Mouse (Mus musculus): Measurements from ENCODE around the gene Ccdc87.
A peak's percentile ranks its signal among the peaks of the same experiment; 100 is the strongest.
"Not testable (repeated sequence)": the region's sequence is repeated elsewhere in the genome, so short reads cannot be mapped to it uniquely, and the experiment has no call there.

Ccdc87 gene

DNA sequence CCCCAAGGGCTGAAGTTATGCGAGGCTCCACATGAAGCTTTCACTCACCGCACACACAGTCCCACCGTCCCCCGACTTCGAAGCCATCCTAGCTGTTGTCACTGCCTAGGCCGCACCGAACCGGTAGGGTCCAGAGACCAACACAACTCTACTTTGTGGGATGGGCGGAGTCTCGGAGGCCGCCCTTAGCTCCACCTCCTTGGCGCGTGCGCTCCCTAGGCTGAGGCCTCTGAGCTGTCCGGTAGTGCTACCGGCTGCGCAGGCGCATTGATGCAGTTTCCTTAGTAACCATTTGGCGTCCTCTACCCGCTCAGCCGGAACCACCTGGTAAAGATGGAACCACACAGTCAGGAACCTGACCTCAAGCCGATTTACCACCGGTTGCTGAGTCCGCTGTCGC is at the start of gene Ccdc87, which contains the start of gene Ccs:
Ccdc87 (plus strand) TSS at position 218 of the 400 bp plus-strand sequence.
Ccs (minus strand) TSS at position 184 of the 400 bp plus-strand sequence.
- peak; percentile 94 for DNase-seq

- no peak for DNase-seq
These were observed 45.8 kb upstream of the Ccdc87 start for GRCm38 (mm10) chr19:4793281-4793830.

- DNase-seq: peak; percentile 98
These were observed 45.2 kb upstream of the Ccdc87 start, which contains the start of gene Rbm4 for GRCm38 (mm10) chr19:4793831-4794422. Rbm4 (minus strand) TSS chr19:4793901.

DNA sequence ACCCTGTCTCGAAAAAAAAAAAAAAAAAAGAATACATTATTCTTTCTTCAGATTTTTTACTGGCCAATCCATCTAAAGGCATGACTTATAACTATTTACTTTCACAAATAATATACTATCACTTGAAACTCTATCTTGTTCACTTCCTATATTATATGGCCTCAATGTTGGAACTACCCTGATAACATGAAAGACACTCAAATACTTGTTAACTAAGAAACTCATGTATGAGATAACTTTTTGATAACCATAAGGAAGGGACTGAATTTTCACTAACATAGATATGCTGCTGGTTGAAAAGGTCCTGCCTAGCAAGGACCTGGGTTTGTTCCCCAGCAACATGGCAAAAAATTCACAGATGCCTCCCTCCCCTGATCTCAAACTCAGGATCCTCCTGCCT is 43.2 kb upstream of the Ccdc87 start:
- no peak for DNase-seq

GRCm38 (mm10) chr19:4797846-4798245 is 41.3 kb upstream of the Ccdc87 start:
- DNase-seq: no peak

GRCm38 (mm10) chr19:4799083-4799482 is 40.1 kb upstream of the Ccdc87 start:
- no peak for DNase-seq

DNA sequence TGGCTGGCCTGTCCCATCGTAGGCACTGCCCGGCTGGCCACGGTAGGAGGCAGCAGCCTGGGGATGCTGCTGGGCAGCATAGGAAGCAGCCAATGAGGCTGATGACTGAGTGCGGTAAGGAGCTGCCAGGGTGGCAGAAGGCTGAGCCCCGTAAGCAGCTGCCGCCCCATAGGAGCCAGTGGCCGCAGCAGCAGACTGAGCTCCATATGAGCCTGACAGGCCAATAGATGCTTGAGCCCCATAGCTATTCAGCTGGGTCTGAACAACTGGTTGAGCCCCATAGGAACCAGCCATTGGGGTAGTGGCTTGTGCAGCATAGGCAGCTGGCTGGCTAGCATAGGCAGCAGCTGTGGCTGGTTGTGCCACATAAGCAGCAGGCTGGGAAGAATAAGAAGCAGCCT is 36.5 kb upstream of the Ccdc87 start:
- no peak for DNase-seq

GRCm38 (mm10) chr19:4803283-4803682 is 35.9 kb upstream of the Ccdc87 start:
- no peak for DNase-seq

DNA sequence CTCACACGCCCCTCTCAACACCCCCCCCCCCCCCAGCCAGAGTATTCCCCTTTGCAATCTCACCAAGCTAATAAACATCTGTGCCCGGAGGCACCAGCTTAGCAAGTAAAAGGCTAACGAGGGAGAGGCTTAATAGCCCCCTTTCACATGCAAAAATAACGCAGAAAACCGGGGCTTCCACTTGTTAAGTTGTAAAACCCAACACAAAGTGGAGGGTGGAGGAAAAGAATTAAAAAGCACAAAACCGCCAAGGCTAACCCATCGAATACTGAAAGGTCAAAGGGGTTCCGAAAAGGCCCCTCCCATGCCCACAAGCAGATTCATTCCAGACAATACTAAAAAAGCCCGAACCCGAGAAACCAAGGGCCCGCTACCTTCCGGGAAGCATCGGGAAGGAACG is 28.9 kb upstream of the Ccdc87 start:
- DNase-seq: no peak

DNA sequence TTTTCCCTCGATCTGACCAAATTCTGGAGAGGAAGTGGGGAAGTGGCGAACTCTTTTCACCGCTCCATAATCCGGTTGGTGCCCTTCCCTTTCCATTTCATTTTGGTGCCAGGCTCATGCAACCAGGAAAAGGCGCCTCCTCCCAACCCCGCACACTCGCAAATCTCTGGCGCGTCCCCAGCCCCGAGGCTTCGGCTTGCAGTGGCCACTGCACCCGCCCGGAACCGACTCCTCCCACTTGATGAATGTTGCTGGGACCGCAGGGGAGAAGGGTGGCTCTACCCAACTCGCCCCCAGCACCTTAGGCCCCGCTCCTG is 28.5 kb upstream of the Ccdc87 start:
- DNase-seq: no peak

DNA sequence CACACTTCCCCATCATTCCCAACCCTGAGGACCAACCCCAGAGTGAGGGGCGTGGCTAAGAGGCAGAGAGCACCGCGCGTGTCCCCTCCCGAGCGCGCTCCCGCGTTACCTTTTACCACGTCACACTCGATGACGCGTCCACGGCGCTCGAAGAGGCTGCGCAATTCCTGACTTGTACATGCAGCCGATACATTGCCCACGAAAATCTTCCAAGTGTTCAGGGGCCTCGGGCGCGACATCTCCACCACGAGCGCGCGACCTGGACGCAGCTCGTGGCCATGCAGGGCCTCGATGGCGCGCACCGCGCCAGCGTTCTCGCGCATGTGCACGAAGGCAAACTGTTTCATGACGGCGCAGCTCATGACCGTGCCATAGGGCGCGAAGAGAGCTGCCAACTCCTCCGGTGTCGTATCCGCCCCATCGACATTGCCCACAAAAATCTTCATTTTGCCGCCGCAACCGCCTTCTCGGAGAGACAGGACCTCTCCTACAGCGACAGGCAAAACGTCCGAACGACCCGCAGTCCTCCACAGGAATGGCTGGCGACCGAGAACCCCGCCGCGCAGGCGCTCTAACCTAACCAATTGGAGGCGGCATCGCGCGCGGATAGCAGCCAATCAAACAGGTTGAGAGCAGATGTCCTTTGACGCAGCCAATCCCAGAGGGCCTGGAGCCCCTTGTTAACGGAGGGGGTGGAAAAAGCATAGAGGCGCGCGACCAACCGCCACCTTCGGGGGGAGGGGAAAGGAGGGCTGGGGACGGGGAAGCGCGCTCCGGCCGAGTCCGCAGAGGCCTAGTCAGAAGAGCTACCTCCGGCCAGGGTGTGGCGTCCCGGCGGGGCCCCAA is 27.9 kb upstream of the Ccdc87 start, which contains the start of the genes Gm21992 and Rbm14:
Gm21992 (minus strand) TSS at position 550 of the 846 bp plus-strand sequence.
Rbm14 (minus strand) TSS at position 572 of the 846 bp plus-strand sequence.
- peak; percentile 98 for DNase-seq

DNA sequence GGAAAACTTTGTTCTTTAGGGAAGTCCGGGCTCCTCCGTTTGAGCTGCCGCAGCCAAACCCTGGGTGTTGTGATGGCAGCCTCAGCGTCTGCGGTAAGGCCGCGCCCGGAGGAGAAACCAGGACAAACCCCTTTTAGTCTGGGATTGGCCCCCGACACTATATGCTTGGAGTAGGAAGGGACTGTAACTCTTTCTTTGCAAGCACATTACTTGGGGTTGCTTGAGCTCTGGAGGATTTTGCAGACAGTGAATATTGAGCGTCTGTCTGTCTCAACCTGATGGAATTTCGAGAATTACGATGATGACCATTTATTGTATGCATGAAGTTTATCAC is 27.3 kb upstream of the Ccdc87 start:
- DNase-seq: no peak

DNA sequence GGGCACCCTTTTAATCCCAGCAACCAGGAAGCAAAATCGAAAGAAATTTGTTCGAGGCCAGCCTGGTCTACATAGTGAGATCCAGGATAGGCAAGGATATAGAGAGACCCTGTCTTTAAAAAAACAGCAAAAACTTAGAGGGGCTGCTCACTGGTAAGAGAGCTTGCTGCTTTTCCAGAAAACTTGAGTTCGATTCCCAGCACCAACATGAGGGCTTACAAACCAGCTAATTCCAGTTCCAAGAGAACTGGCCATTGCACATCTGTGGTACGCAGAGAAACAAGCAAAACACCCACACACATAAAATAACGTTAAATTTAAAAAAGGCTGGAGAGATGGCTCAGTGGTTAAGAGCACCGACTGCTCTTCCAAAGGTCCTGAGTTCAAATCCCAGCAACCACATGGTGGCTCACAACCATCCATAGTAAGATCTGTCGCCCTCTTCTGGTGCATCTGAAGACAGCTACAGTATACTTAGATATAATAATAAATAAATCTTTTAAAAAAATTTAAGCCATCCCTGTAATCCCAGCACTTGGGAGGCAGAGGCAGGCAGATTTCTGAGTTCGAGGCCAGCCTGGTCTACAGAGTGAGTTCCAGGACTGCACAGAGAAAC is 26.7 kb upstream of the Ccdc87 start:
- not testable (repeated sequence) for DNase-seq

GRCm38 (mm10) chr19:4813015-4813414 is 26.2 kb upstream of the Ccdc87 start:
- DNase-seq: no peak

DNA sequence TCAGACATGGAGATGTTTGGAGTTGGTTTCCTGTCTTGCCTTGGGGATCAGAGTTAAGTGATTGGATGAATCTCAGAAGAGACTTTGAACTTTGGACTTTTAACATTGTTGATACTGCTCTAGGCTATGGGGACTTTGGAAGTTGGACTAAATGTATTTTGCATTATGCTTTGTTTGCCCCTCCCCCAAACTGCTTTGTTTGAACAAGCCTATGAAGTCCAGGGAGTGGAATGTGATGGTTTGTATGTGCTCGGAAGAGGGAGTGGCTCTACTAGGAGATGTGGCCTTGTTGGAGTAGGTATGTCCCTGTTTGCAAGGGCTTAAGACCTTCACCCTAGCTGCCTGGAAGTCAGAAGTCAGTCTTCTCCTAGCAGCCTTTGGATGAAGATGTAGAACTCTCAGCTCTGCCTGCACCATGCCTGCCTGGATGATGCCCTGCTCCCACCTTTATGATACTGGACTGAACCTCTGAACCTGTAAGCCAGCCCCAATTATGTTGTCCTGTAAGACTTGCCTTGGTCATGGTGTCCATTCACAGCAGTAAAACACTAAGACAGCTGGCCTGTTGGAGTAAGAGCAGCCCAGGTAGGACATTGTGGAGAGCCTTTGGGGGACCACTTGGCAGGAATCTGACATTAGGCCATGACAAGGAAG is 21.9 kb upstream of the Ccdc87 start:
- DNase-seq: no peak

DNA sequence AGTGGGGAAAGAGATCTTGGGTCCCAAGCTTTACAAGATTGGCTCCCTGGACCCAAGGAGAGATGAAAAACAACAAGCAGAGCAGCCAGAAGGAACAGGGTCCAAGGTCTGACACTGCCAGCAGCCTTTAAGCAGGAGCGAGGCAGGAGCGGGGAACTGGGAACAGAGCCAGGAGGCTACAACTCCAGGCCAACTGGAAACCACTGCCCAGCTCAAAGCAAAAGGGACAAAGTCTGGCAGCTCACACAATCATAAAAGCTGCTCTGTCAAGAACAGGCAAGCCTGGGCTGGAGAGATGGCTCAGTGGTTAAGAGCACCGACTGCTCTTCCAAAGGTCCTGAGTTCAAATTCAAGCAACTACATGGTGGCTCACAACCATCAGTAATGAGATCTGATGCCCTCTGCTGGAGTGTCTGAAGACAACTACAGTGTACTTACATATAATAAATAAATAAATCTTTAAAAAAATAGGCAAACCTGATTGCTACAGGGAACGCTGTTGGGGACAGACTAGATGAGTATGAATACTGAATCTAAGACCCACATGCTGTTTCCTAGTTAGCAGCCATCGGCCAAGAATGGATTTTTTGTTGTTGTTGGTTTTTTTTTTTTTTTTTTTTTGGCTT is 18.4 kb upstream of the Ccdc87 start:
- DNase-seq: peak; percentile 55

DNA sequence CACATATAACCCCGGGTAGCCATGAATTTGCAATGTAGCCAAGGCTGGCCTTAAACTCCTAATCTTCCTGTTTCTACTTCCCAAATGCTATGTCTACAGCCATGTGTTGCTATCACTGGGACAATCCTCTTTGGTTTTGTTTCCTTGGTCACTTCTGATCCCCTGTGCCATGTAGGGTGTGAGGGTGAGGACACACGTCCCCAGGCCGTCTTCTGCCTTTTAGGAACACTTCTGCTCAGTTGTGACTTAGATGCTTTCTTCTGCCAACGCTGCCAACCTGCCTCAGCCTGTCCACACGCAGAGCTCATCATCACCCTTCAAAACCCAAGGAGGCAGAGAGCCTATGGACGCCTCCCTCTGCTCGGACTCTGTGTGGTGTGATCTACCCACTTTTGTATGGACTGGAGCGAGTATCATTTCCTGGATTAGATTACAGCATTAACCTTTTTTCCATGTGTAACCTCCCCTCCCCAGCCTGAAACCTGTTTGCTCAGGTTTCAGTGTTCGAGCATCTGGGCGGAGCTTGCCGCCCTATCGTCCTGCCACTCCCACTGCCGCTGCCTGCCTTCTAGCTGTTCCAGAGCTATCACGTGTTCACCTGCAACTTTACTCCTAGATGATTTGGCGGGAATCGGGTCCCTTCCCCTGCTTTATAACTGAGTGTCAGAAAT is 10.6 kb upstream of the Ccdc87 start:
- no peak for DNase-seq

DNA sequence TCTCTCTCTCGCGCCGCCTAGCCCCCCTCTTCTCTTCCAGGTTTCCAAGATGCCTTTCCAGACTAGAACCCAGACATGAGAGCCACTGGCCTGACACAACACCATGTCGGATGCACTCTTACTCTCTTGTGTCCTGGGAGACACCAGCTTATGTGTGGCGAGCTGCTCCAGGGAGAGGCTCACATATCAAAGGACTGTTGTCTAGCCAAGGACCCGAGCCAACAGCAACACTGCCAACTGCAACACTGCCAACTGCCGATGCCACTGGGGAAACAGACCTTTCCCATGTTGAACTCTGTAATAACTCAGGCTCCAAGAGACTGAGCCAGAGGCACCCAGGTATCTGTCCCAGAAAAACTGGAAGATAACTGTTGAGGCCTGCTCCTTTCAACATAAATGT is 10.0 kb upstream of the Ccdc87 start:
- no peak for DNase-seq

DNA sequence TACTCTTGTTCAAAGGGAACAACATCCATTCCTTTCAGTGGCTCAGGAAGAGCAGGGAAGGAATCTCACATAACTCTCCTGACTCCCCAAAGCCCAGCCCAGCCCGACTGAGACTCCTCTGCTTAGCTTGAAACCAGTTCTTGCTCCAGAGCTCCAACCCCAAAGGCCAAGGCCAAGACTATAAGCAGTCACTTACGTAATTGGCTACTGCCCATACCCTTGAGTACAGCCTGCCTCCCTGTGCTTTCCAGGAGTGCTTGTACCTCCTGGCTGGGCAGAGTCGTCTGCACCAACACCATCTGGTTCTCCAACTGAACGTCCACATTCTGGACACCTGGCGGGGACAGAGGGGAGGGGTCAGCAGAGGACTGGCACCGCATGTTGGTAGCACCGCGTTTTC is 5.2 kb upstream of the Ccdc87 start:
- DNase-seq: no peak

DNA sequence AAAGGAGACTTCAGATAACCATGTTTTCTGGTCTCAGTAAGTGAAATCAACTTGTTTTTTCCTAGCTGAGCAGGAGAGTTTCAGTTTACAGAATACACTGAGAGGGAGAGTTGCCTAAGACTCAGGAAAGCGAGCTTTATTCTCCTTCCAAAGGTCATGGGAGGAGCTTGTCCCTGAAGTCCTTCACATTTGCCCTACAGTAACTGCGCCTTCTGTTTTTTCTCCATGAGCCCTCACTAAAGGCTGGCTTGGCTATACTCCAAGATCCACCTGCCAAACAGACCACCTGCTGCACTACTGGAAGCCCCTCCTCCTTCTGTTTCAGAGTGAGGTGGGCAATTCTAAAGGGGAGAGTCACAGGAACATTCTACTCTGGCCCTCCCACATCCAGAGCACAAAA is 3.1 kb upstream of the Ccdc87 start:
- no peak for DNase-seq

DNA sequence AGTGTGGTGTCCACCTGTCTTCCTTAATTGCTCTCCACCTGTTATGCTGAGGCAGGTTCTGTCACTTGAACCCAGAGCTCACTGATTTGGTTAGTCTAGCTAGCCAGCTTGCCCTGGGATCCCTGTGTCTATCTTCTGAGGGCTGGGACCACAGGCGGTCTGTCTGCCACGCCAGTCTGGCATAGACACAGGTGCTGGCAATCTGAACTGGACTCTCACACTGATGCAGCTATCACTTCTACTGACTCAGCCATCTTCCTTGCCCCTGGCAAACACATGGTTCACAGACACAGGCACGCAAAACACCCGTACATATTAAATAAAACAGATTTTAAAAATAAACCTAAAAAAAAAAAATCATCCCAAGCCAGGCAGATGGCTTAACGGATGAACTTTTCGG is 2.1 kb upstream of the Ccdc87 start:
- DNase-seq: no peak

DNA sequence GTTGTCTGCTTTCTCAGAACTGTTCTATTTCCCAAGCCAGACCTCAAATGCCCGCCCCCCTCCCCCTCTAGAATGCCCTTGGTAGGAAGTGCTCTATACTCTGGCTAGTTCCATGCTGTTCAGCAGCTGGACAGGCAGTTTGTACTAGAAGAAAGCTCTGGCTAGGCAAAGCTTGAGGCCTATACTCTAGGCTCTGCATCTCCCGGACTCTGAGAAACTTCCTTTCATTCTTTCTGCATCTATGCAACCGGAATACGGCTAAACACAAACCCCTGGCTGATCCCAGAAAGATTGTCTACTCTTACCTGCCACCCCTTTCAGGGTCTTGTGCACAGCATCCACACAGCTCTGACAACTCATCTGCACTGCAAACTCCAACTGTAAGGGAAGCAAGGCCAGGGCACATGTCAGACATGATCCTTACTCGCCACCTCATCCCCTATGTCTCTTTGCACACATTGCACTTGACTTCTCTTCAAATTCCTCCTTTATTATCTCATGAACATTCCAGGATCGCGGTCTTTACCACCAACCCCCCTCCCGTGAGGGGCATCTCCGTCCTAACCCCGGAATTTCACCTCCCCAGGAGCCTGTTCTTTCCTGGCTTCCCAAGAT is 533 bp upstream of the Ccdc87 start:
- DNase-seq: no peak

Data from right cerebral cortex, postnatal 25 days (tissue).